Mouse (Mus musculus) heart, adult 2 months (tissue): ENCODE measurements at regions not wholly inside any gene's neighbourhood (a gene's known extent, or its start where the extent isn't known, plus 50 kb on each side); places are given as distances from the start of the nearest gene placed in this dataset.

Source experiments
- CTCF ChIP-seq: fragments of 200-600 bp; IDR thresholded peaks from 2 replicates; pipeline ENCODE4 v1.8.1; 2022; ENCODE audit warnings: antibody characterized with exemption, mild to moderate bottlenecking, moderate library complexity
- EP300 ChIP-seq: fragments of 200-500 bp; IDR thresholded peaks from 2 replicates; pipeline ENCODE4 v1.6.1; 2011; ENCODE audit warnings: low read depth, low read length, control low read depth; ENCODE audit not compliant: insufficient read depth
- POLR2A ChIP-seq: fragments of 200-500 bp; IDR thresholded peaks from 2 replicates; pipeline ENCODE4 v1.6.1; 2011; ENCODE audit warnings: mild to moderate bottlenecking, low read depth, low read length, control low read depth; ENCODE audit not compliant: insufficient read depth

DNA sequence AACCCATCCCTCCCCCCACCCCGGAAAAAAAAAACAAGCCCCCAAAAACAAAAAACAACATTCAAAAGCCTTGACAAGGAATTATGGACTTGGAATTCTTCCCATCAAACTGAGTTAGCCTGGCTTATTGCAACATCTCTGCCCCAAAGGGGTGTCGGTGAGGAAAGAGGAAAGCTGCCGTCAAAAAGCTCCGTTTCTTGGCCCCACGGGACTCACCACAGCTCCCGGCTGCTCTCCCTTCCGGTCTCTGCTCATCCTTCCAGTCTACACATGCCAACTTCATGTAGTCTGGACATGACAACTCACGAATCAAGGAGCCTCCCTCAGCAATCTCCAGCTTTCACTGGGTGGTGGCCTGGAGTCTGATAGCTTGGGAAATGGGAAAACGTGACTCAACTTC lies 295.4 kb downstream of the Gm49356 start:
- TF ChIP-seq CTCF (no peak), EP300 (no peak), POLR2A (no peak)
